Mouse (Mus musculus) liver, embryonic 14.5 days (tissue): ENCODE measurements around the gene Rbmx.

Experiments
- CTCF ChIP-seq: IDR thresholded peaks from 2 replicates; pipeline ENCODE4 v1.5.1; 2016; ENCODE audit warnings: antibody characterized with exemption, low read depth, control low read depth
- EP300 ChIP-seq: IDR thresholded peaks from 2 replicates; pipeline ENCODE4 v1.6.1; 2016; ENCODE audit warnings: antibody characterized with exemption, low read depth

DNA sequence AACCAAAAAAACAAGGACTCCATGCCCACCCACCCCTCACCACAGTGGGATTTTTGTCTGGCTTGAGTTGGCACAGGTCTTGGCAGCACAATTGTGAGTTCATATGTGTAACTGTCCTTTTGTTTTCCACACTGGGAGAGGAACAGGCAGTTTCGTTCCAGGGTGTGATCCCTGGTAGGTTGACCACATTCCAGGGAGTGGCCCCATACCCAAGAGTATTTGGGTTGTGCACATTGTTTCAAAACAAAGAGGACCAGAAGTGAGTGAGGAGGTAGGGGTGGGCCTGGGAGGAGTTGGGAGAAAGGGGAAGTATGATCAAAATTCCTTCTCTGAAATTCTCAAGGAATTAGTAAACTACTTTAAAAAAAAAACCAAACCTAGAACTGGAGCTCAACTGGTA, 33.5 kb downstream of the Rbmx start:
- TF ChIP-seq CTCF, result no peak
- no peak for TF ChIP-seq EP300
